Mouse (Mus musculus): ENCODE results near the gene Asap3.
A peak's percentile ranks its signal among the peaks of the same experiment; 100 is the strongest.

The Asap3 gene

GRCm38 (mm10) chr4:136206033-136206893 lies at the start of gene Asap3:
Gene Asap3 (plus strand): TSS chr4:136206365.
- peak; percentile 100 for DNase-seq (ENCODE audit: extremely low spot score, low spot score)

- no peak for DNase-seq (ENCODE audit: extremely low spot score, low spot score)
These were observed 47.7 kb upstream of the Asap3 start for GRCm38 (mm10) chr4:136158498-136158897.

- DNase-seq (ENCODE audit: extremely low spot score, low spot score): peak; percentile 91
These were observed 46.3 kb upstream of the Asap3 start for GRCm38 (mm10) chr4:136159802-136160397.

GRCm38 (mm10) chr4:136163448-136163847 lies 42.7 kb upstream of the Asap3 start:
- peak; percentile 98 for DNase-seq (ENCODE audit: extremely low spot score, low spot score)

- no peak for DNase-seq (ENCODE audit: extremely low spot score, low spot score)
These were observed 41.2 kb upstream of the Asap3 start for GRCm38 (mm10) chr4:136164981-136165380.

- no peak for DNase-seq (ENCODE audit: extremely low spot score, low spot score)
These were observed 38.5 kb upstream of the Asap3 start for GRCm38 (mm10) chr4:136167701-136168100.

GRCm38 (mm10) chr4:136170401-136170800 lies 35.8 kb upstream of the Asap3 start:
- DNase-seq (ENCODE audit: extremely low spot score, low spot score): no peak

GRCm38 (mm10) chr4:136171455-136171854 lies 34.7 kb upstream of the Asap3 start:
- no peak for DNase-seq (ENCODE audit: extremely low spot score, low spot score)

GRCm38 (mm10) chr4:136172011-136172541 lies 34.1 kb upstream of the Asap3 start, which contains the start of gene E2f2:
Gene E2f2 (plus strand): TSS chr4:136172394.
- DNase-seq (ENCODE audit: extremely low spot score, low spot score): peak; percentile 75

GRCm38 (mm10) chr4:136172542-136173209 lies 33.5 kb upstream of the Asap3 start:
- peak; percentile 68 for DNase-seq (ENCODE audit: extremely low spot score, low spot score)

GRCm38 (mm10) chr4:136173210-136173715 lies 32.9 kb upstream of the Asap3 start:
- peak; percentile 56 for DNase-seq (ENCODE audit: extremely low spot score, low spot score)

GRCm38 (mm10) chr4:136174216-136175193 lies 31.7 kb upstream of the Asap3 start:
- no peak for DNase-seq (ENCODE audit: extremely low spot score, low spot score)

GRCm38 (mm10) chr4:136176022-136176552 lies 30.1 kb upstream of the Asap3 start:
- DNase-seq (ENCODE audit: extremely low spot score, low spot score): no peak

- no peak for DNase-seq (ENCODE audit: extremely low spot score, low spot score)
These were observed 28.9 kb upstream of the Asap3 start for GRCm38 (mm10) chr4:136177244-136177611.

GRCm38 (mm10) chr4:136177612-136178474 lies 28.3 kb upstream of the Asap3 start:
- DNase-seq (ENCODE audit: extremely low spot score, low spot score): no peak

GRCm38 (mm10) chr4:136178475-136178921 lies 27.7 kb upstream of the Asap3 start:
- DNase-seq (ENCODE audit: extremely low spot score, low spot score): no peak

GRCm38 (mm10) chr4:136179456-136179855 lies 26.7 kb upstream of the Asap3 start:
- no peak for DNase-seq (ENCODE audit: extremely low spot score, low spot score)

- peak; percentile 93 for DNase-seq (ENCODE audit: extremely low spot score, low spot score)
These were observed 26.2 kb upstream of the Asap3 start for GRCm38 (mm10) chr4:136179998-136180397.

All from neural tube, embryonic 10.5 days (tissue).